Mouse (Mus musculus): ENCODE results near the gene Usp46. TPM values are rescaled to one million over a fixed set of nuclear protein-coding genes. Genes with fewer than 3 reads are reported as not detected.

Usp46 gene
- polyA plus RNA-seq (2012; rRNA removed; ENCODE audit: low replicate concordance) = 9.2 and 9.9 TPM in 2 replicates

DNA sequence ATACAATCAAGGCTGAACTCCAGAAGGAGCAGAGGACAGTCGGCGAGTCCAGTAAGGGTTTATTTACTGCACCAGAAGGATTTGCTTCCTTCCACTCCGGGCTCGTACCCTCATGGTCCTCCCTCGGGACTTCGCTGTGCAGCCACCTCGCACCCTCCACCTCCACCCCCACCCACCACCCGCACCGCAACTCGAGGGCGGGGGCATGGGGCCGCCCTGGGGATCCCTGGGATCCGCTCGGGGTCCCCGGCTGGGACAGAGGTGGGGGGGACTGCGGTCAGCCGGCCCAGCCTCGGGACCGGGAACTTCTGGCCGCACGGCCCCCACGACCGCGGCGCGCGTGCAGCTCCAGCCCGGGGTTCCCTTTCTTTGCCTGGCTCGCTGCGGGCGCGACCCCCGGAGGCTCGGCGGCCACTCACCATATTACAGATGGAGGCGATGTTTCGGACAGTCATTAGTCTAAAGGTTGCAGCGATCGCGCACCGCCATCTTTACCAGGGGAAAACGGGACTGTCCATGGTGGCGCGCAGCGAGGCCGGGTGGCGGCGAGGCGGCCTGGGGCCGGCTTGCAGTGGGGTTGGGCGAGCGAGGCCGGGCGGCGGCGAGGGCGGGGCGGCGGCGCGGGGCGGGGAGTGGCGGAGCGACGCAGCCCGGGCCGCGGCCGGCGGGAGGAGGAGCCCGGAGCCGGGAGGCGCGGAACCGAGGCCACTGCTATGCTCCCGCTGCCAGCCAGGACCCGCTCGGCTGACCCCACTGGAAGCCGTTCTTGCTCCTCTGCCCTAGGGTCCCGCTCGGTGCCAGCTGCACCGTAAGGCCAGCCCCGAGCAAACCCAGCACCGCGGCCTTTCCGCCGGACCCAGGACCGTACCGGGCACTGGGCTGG is at the start of gene Usp46:
Usp46 (minus strand) TSS at position 601 of the 883 bp plus-strand sequence.

Other genes starting within 250 kb of the Usp46 start
- gene Rasl11b, start 126.9 kb upstream of the Usp46 start, polyA plus RNA-seq (2012; rRNA removed; ENCODE audit: low replicate concordance) = 12.8 and 26.0 TPM in 2 replicates